Mouse (Mus musculus): Measurements from ENCODE around the gene Tead1. TPM values are rescaled to one million over a fixed set of nuclear protein-coding genes. Genes with fewer than 3 reads are reported as not detected.

Tead1 gene
- total RNA-seq, 4 experiments from 2014 or later, result 12.3 to 13.5 (median 12.6) TPM

Small RNA genes lying within 50 kb of the gene (microRNA-seq; reads per million reads assigned to microRNA genes)
- gene Gm44462, result 0 reads per million in 2 experiments

All from left cerebral cortex, adult 8-10 months (tissue).